Mouse (Mus musculus) heart, postnatal 25 days (tissue): Measurements from ENCODE around the gene Bcl7a. TPM values are rescaled to one million over a fixed set of nuclear protein-coding genes. Genes with fewer than 3 reads are reported as not detected.
A peak's percentile ranks its signal among the peaks of the same experiment; 100 is the strongest.

Experiments used
- DNase-seq: peaks from one replicate; pipeline ENCODE4 v3.0.0; 2022; ENCODE audit warnings: low spot score
- intact Hi-C: fragments of 180-260 bp; cut with DNase I; formaldehyde crosslinking; loops from one replicate; pipeline ENCODE4 v1.15.1; 2025
- total RNA-seq, 2 experiments: library from RNA; stranded (reverse); gene quantifications; 2 replicates each; pipeline ENCODE4 v1.2.3; 2021

Gene Bcl7a
- total RNA-seq, 2 experiments from 2014 or later = 8.6 to 9.5 TPM

DNA sequence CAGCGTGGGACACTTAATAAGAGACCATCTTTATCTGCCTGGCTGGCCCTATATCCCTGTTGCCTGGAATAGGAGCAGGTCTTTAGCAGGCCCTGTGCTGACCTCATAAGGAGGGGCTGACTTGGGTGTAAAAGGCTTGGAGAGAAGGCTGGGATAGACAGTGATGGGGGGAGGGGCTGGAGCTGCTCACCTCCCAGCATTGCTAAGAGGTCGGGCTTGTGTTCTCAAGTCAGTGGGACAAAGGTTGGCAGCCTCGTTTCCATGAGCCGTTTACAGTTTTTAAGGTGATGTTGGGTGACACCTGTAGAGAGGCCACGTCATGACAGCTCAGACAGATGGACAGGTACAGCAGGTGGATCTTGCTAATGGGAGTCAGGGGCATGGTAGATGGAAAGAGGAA is 26.4 kb downstream of the Bcl7a start:
- intact Hi-C loops = loop anchor here (5.0 kb wide), 1 partner anchor 83 kb away; no protein-coding TSS in a partner anchor
- DNase-seq = no peak

GRCm38 (mm10) chr5:123375262-123375661 is 31.6 kb downstream of the Bcl7a start:
- intact Hi-C loops = no loop called here
- no peak for DNase-seq

DNA sequence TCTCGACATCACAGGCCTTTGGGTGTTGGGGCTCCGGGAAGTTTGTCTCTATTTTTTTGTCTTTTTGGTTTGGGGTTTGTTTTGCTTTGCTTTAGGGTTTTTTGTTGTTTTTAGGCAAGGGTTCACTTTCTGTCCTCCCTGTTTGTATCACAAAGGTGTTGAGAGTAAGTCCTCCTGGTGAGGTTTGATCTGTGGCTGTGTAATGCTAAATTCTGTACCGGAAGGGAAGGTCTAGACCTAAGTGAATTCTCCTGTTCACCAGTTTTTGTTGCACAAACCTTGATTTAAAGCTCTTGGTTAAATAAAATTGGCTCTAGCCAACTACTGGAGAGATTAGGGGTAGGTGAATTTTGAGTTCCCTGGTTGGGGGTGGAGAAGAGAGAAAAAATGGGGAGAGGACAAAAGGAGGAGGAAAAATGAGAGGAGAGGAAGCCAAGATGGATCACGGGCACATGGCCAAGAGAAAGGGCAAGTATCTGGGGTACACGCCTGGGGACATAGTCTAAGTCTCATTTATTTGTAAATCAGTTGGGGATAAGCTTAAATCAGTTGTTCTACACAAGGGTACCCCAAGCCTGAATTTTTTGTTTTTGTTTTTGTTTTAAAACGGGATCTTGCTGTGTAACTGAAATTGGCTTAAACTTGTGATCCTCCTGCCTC is 32.3 kb downstream of the Bcl7a start:
- no peak for DNase-seq
- intact Hi-C loops = loop anchor here (2.0 kb wide), 1 partner anchor 123 kb away; no protein-coding TSS in a partner anchor

- intact Hi-C loops = loop anchor here (2.0 kb wide), 1 partner anchor 122 kb away; no protein-coding TSS in a partner anchor
- DNase-seq = peak; percentile 41
Measured at GRCm38 (mm10) chr5:123376569-123376968, 32.9 kb downstream of the Bcl7a start.

DNA sequence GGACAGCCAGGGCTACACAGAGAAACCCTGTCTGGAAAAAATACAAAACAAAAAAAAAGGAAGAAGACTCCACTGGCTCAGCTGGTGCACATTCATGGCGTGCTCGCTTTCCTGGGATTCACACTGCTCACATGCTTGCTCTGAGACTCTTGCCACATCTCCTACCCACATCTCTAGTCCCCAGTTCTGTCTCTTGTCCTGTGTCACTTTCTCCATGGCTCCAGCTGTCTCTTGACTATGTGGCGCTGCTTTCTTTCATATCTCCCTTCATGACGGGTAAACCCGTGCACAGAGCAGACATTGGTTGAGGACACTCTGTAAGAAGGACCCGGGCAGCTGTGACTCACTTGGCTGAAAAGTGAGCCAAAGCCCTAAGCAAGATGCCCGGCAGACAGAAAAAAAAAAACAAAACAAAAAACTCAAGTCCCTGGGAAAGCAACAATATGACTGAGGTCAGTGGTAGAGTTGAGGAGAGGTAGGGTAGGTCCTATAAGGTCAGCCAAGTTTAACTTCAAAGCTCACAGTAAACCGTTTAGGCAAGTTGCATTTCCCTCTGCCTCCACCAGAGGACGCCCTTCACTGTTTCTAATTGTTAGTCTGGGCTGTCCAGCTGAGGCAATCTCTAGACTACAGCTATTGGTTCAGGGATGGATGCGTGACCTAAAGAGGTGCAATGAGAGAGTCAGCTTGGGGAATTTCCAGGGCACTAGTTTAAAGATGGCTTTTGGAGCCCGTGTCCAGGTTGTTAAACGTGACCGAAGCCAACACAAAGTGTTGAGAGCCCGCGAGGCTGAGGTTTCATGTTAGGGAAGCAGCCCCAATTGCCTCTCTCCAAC is 33.7 kb downstream of the Bcl7a start:
- DNase-seq = peak; percentile 42
- intact Hi-C loops = loop anchor here (1.0 to 2.0 kb wide), 2 partner anchors 59 to 121 kb away; no protein-coding TSS in a partner anchor

DNA sequence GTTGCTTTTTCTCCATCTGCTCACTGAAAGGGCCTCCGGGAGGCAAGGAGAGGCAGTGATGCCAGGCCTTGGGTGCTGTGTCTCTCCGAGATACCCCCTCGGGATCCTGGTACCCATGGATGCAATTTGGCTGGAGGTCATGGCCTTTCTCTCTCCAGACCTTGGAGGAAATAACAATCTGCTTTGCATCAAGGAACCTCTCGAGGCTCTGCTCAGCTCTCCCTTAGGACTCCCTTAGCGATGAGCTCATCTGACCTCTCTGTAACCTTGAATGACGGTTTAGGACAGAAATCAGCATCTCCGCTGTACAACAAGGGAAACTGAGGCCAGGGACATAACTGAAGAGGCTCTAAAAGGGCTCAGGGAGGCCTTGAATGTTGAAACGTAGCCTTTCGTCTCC is 35.1 kb downstream of the Bcl7a start:
- DNase-seq = no peak
- intact Hi-C loops = loop anchor here (2.0 kb wide), 1 partner anchor 14 kb away; no protein-coding TSS in a partner anchor

GRCm38 (mm10) chr5:123379504-123379931 is 35.9 kb downstream of the Bcl7a start:
- intact Hi-C loops = loop anchor here (2.0 kb wide), 1 partner anchor 13 kb away; no protein-coding TSS in a partner anchor
- DNase-seq = no peak

- intact Hi-C loops = no loop called here
- peak; percentile 32 for DNase-seq
Measured at GRCm38 (mm10) chr5:123381968-123382367, 38.3 kb downstream of the Bcl7a start.

GRCm38 (mm10) chr5:123382686-123383085 is 39.1 kb downstream of the Bcl7a start:
- intact Hi-C loops = no loop called here

DNA sequence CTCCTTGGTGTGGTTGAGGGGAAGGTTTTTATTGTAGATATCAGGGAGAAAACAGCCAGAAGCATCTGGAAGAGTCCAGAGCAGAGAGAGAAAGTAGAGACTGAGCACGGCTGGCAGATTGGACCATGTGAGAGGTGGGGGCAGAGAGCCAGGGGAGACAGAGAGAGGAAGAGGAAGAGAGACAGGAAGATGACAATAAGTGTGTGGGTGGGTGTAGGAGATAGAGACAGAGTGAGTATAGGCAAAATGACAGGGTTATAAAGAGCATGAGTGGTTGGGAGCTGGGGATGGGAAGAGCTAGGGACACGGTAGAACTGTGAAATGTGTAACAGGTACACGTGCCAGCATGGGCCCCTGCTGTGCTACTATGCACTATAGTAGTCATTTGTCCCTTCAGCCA is 44.8 kb downstream of the Bcl7a start:
- no peak for DNase-seq
- intact Hi-C loops = no loop called here

More at GRCm38 (mm10) chr5:123382686-123383085, 39.1 kb downstream of the Bcl7a start:
- DNase-seq = no peak

- intact Hi-C loops = no loop called here
- no peak for DNase-seq
Measured at GRCm38 (mm10) chr5:123390536-123391441, 47.2 kb downstream of the Bcl7a start.

- intact Hi-C loops = no loop called here
- no peak for DNase-seq
Measured at GRCm38 (mm10) chr5:123391442-123391809, 47.8 kb downstream of the Bcl7a start.

- no peak for DNase-seq
- intact Hi-C loops = loop anchor here (2.0 kb wide), 2 partner anchors 15 to 39 kb away; no protein-coding TSS in a partner anchor
Measured at GRCm38 (mm10) chr5:123393786-123394302, 50.2 kb downstream of the Bcl7a start.

GRCm38 (mm10) chr5:123394303-123394956 is 50.8 kb downstream of the Bcl7a start, which contains the start of gene Mlxip:
TSS of gene Mlxip (plus strand) at chr5:123394798.
- intact Hi-C loops = loop anchor here (2.0 kb wide), 1 partner anchor 38 kb away; no protein-coding TSS in a partner anchor
- peak; percentile 93 for DNase-seq

GRCm38 (mm10) chr5:123394957-123395881 is 51.6 kb downstream of the Bcl7a start:
- intact Hi-C loops = loop anchor here (2.0 kb wide), 1 partner anchor 38 kb away; no protein-coding TSS in a partner anchor
- no peak for DNase-seq

DNA sequence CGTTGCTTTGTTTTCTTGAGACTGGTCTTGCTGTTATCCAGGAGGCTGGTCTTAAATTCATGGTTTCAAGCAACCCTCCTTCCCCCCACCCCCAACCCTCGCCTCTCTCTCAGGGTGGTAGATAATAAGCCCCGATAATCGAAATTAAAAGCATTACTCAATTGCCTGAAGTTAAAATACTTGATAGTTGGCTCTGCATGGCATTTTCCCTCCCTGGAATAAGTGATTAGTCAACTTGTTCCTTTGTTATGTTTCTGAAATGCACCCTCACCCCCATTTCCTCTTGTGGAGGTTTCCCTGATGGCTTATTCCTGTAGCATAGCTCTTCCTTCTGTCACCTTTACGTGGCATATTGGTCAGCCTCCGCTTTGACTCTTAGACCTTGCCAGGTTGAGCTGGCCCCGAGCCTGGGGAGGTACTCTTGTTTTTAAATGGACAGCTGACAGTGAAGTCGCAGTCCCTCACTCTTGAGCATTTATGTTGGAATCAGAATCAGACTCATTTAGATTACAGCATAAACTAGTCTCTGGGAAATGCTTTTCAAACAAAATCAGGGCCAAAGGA is 53.3 kb downstream of the Bcl7a start:
- intact Hi-C loops = no loop called here
- DNase-seq = no peak

DNA sequence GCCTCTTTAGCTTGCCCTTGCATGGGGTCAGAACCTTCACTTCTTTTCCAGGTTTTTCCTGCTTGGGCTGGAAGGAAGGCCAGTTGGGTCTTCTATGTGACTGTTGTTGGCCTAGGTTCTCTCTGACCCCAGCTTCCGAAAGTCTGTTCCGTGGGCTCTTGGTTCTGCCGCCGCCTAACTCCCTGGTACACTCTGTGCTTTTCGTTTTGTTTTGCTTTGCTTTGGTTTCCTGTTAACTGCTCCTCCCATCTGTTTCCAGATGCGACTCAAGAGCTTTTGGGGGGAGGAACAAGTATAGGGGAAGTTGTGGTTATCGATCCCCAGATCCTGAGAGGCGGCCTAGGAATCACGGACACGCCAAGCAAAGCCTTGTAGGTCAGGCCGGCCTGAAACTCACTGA is 54.2 kb downstream of the Bcl7a start:
- intact Hi-C loops = no loop called here
- peak; percentile 53 for DNase-seq
